Mouse (Mus musculus): ENCODE measurements around the gene Fndc3b.

The Fndc3b gene

GRCm38 (mm10) chr3:27607796-27608151 lies 103.3 kb downstream of the Fndc3b start:
- H3K36me3 ChIP-seq (ENCODE audit: control insufficient read depth, insufficient read depth, low read length, poor library complexity, severe bottlenecking): no peaks in the 10 kb centered on the region

GRCm38 (mm10) chr3:27607081-27607795 lies 103.9 kb downstream of the Fndc3b start:
- Histone ChIP-seq H3K27me3 (ENCODE audit: control insufficient read depth, insufficient read depth, low read length, poor library complexity, severe bottlenecking) (no peaks in the 10 kb centered on the region), H3K36me3 (ENCODE audit: control insufficient read depth, insufficient read depth, low read length, poor library complexity, severe bottlenecking) (no peaks in the 10 kb centered on the region)
- no peak for DNase-seq (ENCODE audit: low read depth, low spot score)

More at GRCm38 (mm10) chr3:27607796-27608151, 103.3 kb downstream of the Fndc3b start:
- DNase-seq (ENCODE audit: low read depth, low spot score): no peak
- no peaks in the 10 kb centered on the region for H3K27me3 ChIP-seq (ENCODE audit: control insufficient read depth, insufficient read depth, low read length, poor library complexity, severe bottlenecking)

- H3K27me3 ChIP-seq (ENCODE audit: control insufficient read depth, insufficient read depth, low read length, poor library complexity, severe bottlenecking): no peaks in the 10 kb centered on the region
- no peaks in the 10 kb centered on the region for H3K36me3 ChIP-seq (ENCODE audit: control insufficient read depth, insufficient read depth, low read length, poor library complexity, severe bottlenecking)
- no peak for DNase-seq (ENCODE audit: low read depth, low spot score)
These were observed 104.5 kb downstream of the Fndc3b start for GRCm38 (mm10) chr3:27606626-27607025.

GRCm38 (mm10) chr3:27605613-27606012 lies 105.5 kb downstream of the Fndc3b start:
- H3K36me3 ChIP-seq (ENCODE audit: control insufficient read depth, insufficient read depth, low read length, poor library complexity, severe bottlenecking): no peaks in the 10 kb centered on the region
- DNase-seq (ENCODE audit: low read depth, low spot score): no peak
- H3K27me3 ChIP-seq (ENCODE audit: control insufficient read depth, insufficient read depth, low read length, poor library complexity, severe bottlenecking): no peaks in the 10 kb centered on the region

GRCm38 (mm10) chr3:27605081-27605480 lies 106.0 kb downstream of the Fndc3b start:
- no peaks in the 10 kb centered on the region for H3K36me3 ChIP-seq (ENCODE audit: control insufficient read depth, insufficient read depth, low read length, poor library complexity, severe bottlenecking)

GRCm38 (mm10) chr3:27604629-27605028 lies 106.5 kb downstream of the Fndc3b start:
- no peaks in the 10 kb centered on the region for H3K27me3 ChIP-seq (ENCODE audit: control insufficient read depth, insufficient read depth, low read length, poor library complexity, severe bottlenecking)
- DNase-seq (ENCODE audit: low read depth, low spot score): no peak

More at GRCm38 (mm10) chr3:27605081-27605480, 106.0 kb downstream of the Fndc3b start:
- no peak for DNase-seq (ENCODE audit: low read depth, low spot score)
- H3K27me3 ChIP-seq (ENCODE audit: control insufficient read depth, insufficient read depth, low read length, poor library complexity, severe bottlenecking): no peaks in the 10 kb centered on the region

GRCm38 (mm10) chr3:27603905-27604620 lies 107.0 kb downstream of the Fndc3b start:
- no peaks in the 10 kb centered on the region for H3K27me3 ChIP-seq (ENCODE audit: control insufficient read depth, insufficient read depth, low read length, poor library complexity, severe bottlenecking)
- no peaks in the 10 kb centered on the region for H3K36me3 ChIP-seq (ENCODE audit: control insufficient read depth, insufficient read depth, low read length, poor library complexity, severe bottlenecking)
- no peak for DNase-seq (ENCODE audit: low read depth, low spot score)

More at GRCm38 (mm10) chr3:27604629-27605028, 106.5 kb downstream of the Fndc3b start:
- H3K36me3 ChIP-seq (ENCODE audit: control insufficient read depth, insufficient read depth, low read length, poor library complexity, severe bottlenecking): no peaks in the 10 kb centered on the region

- no peaks in the 10 kb centered on the region for H3K27me3 ChIP-seq (ENCODE audit: control insufficient read depth, insufficient read depth, low read length, poor library complexity, severe bottlenecking)
- H3K36me3 ChIP-seq (ENCODE audit: control insufficient read depth, insufficient read depth, low read length, poor library complexity, severe bottlenecking): no peaks in the 10 kb centered on the region
- DNase-seq (ENCODE audit: low read depth, low spot score): no peak
These were observed 110.5 kb downstream of the Fndc3b start for GRCm38 (mm10) chr3:27600645-27601044.

- Histone ChIP-seq H3K36me3 (ENCODE audit: control insufficient read depth, insufficient read depth, low read length, poor library complexity, severe bottlenecking) (no peaks in the 10 kb centered on the region), H3K27me3 (ENCODE audit: control insufficient read depth, insufficient read depth, low read length, poor library complexity, severe bottlenecking) (no peaks in the 10 kb centered on the region)
- no peak for DNase-seq (ENCODE audit: low read depth, low spot score)
These were observed 110.9 kb downstream of the Fndc3b start for GRCm38 (mm10) chr3:27600197-27600596.

GRCm38 (mm10) chr3:27598437-27599382 lies 112.4 kb downstream of the Fndc3b start:
- no peak for DNase-seq (ENCODE audit: low read depth, low spot score)
- no peaks in the 10 kb centered on the region for H3K36me3 ChIP-seq (ENCODE audit: control insufficient read depth, insufficient read depth, low read length, poor library complexity, severe bottlenecking)

GRCm38 (mm10) chr3:27593485-27594138 lies 117.5 kb downstream of the Fndc3b start:
- Histone ChIP-seq H3K27me3 (ENCODE audit: control insufficient read depth, insufficient read depth, low read length, poor library complexity, severe bottlenecking) (no peaks in the 10 kb centered on the region), H3K36me3 (ENCODE audit: control insufficient read depth, insufficient read depth, low read length, poor library complexity, severe bottlenecking) (no peaks in the 10 kb centered on the region)
- no peak for DNase-seq (ENCODE audit: low read depth, low spot score)

More at GRCm38 (mm10) chr3:27598437-27599382, 112.4 kb downstream of the Fndc3b start:
- H3K27me3 ChIP-seq (ENCODE audit: control insufficient read depth, insufficient read depth, low read length, poor library complexity, severe bottlenecking): no peaks in the 10 kb centered on the region

- Histone ChIP-seq H3K27me3 (ENCODE audit: control insufficient read depth, insufficient read depth, low read length, poor library complexity, severe bottlenecking) (no peaks in the 10 kb centered on the region), H3K36me3 (ENCODE audit: control insufficient read depth, insufficient read depth, low read length, poor library complexity, severe bottlenecking) (no peaks in the 10 kb centered on the region)
- DNase-seq (ENCODE audit: low read depth, low spot score): no peak
These were observed 118.2 kb downstream of the Fndc3b start for GRCm38 (mm10) chr3:27592728-27593484.

GRCm38 (mm10) chr3:27590823-27591222 lies 120.3 kb downstream of the Fndc3b start:
- no peak for DNase-seq (ENCODE audit: low read depth, low spot score)
- no peaks in the 10 kb centered on the region for H3K36me3 ChIP-seq (ENCODE audit: control insufficient read depth, insufficient read depth, low read length, poor library complexity, severe bottlenecking)

GRCm38 (mm10) chr3:27589305-27589704 lies 121.8 kb downstream of the Fndc3b start:
- Histone ChIP-seq H3K27me3 (ENCODE audit: control insufficient read depth, insufficient read depth, low read length, poor library complexity, severe bottlenecking) (no peaks in the 10 kb centered on the region), H3K36me3 (ENCODE audit: control insufficient read depth, insufficient read depth, low read length, poor library complexity, severe bottlenecking) (no peaks in the 10 kb centered on the region)
- DNase-seq (ENCODE audit: low read depth, low spot score): no peak

More at GRCm38 (mm10) chr3:27590823-27591222, 120.3 kb downstream of the Fndc3b start:
- H3K27me3 ChIP-seq (ENCODE audit: control insufficient read depth, insufficient read depth, low read length, poor library complexity, severe bottlenecking): no peaks in the 10 kb centered on the region
